In genomic region chr9:122047962-122048625, GRCm38 (mm10) we compare ENCODE assay signal across 8 mouse cellular contexts. TPM values are rescaled to one million over a fixed set of nuclear protein-coding genes. Genes with fewer than 3 reads are reported as not detected.
DNase-seq lines count a peak whose midpoint lies in the region; ATAC-seq lines count a peak whose summit lies in the region.

No protein-coding gene starts in this region.

- intact Hi-C loops in left cerebral cortex, postnatal 25 days (cut with DNase I) = no loop called here

- 61% methylated on average over 8 of the region's 8 CpGs for whole genome bisulfite sequencing in forebrain, embryonic 13.5 days
- WGBS in forebrain, embryonic 10.5 days = 77% methylated on average over 8 of the region's 8 CpGs
- 51% methylated on average over 8 of the region's 8 CpGs for WGBS in midbrain, embryonic 11.5 days
- WGBS in midbrain, embryonic 10.5 days = 67% methylated on average over 8 of the region's 8 CpGs

- no peaks in the 10 kb centered on the region for H3K9me3 ChIP-seq in forebrain, embryonic 13.5 days (replicated peaks)
- H3K9me3 ChIP-seq in forebrain, embryonic 10.5 days = no peaks in the 10 kb centered on the region
- H3K9me3 ChIP-seq in midbrain, embryonic 11.5 days (ENCODE audit: control insufficient read depth, low read length) = no peaks in the 10 kb centered on the region
- no peaks in the 10 kb centered on the region for H3K9me3 ChIP-seq in midbrain, embryonic 10.5 days (replicated peaks)

- H3K9ac ChIP-seq in forebrain, embryonic 13.5 days = no peak overlapping the region
- peak overlapping the region; percentile 9; the same call in 1 of the 2 replicates for H3K9ac ChIP-seq in midbrain, embryonic 11.5 days (ENCODE audit: low read length)

- DNase-seq in forebrain, embryonic 10.5 days (ENCODE audit: extremely low spot score, low spot score) = no peak
- peak; percentile 85 for DNase-seq in midbrain, embryonic 11.5 days (ENCODE audit: low spot score, missing footprints)
- no peak for DNase-seq in midbrain, embryonic 10.5 days (ENCODE audit: low spot score)
- DNase-seq in left cerebral cortex, postnatal 25 days (ENCODE audit: low spot score in 2 of 2) = peak; percentile 22 to 65

- no peak; the same call in 1 of the 2 replicates for ATAC-seq in forebrain, embryonic 13.5 days
- ATAC-seq in midbrain, embryonic 11.5 days (ENCODE audit: low FRiP score) = 0 out of 2 replicates have a peak, but pooled peaks have one; percentile 33
- ATAC-seq in megakaryocyte progenitor cell, adult 5-6 weeks (replicated peaks; ENCODE audit: poor library complexity) = no peak
- no peak for ATAC-seq in monocyte, adult 5-6 weeks (replicated peaks; ENCODE audit: insufficient number of reproducible peaks, low FRiP score, low TSS enrichment, poor library complexity, severe bottlenecking)
- ATAC-seq in megakaryocyte, adult 5-6 weeks (ENCODE audit: poor library complexity, severe bottlenecking) = no peak

- H3K4me1 ChIP-seq in forebrain, embryonic 13.5 days = peaks cover 16% of the 10 kb centered on the region
- peaks cover 18% of the 10 kb centered on the region for H3K4me1 ChIP-seq in forebrain, embryonic 10.5 days
- H3K4me1 ChIP-seq in midbrain, embryonic 11.5 days (ENCODE audit: control insufficient read depth, insufficient read depth, low read length) = peaks cover 5% of the 10 kb centered on the region; the same call in 1 of the 2 replicates
- H3K4me1 ChIP-seq in midbrain, embryonic 10.5 days = peaks cover 26% of the 10 kb centered on the region

- H3K4me3 ChIP-seq in forebrain, embryonic 13.5 days = no peak overlapping the region
- H3K4me3 ChIP-seq in forebrain, embryonic 10.5 days = no peak overlapping the region
- no peak overlapping the region for H3K4me3 ChIP-seq in midbrain, embryonic 11.5 days (ENCODE audit: low read depth, low read length)
- no peak overlapping the region for H3K4me3 ChIP-seq in midbrain, embryonic 10.5 days

- H3K27ac ChIP-seq in forebrain, embryonic 13.5 days = peak overlapping the region; percentile 71
- H3K27ac ChIP-seq in forebrain, embryonic 10.5 days = no peak overlapping the region
- peak overlapping the region; percentile 27; the same call in 1 of the 2 replicates for H3K27ac ChIP-seq in midbrain, embryonic 11.5 days (ENCODE audit: low read depth, low read length)
- H3K27ac ChIP-seq in midbrain, embryonic 10.5 days (replicated peaks) = no peak overlapping the region; the same call in 1 of the 2 replicates

- no peaks in the 10 kb centered on the region for H3K27me3 ChIP-seq in forebrain, embryonic 13.5 days
- H3K27me3 ChIP-seq in forebrain, embryonic 10.5 days (ENCODE audit: poor library complexity, severe bottlenecking) = no peaks in the 10 kb centered on the region
- H3K27me3 ChIP-seq in midbrain, embryonic 11.5 days (ENCODE audit: control insufficient read depth, insufficient read depth, low read length) = no peaks in the 10 kb centered on the region
- no peaks in the 10 kb centered on the region for H3K27me3 ChIP-seq in midbrain, embryonic 10.5 days (ENCODE audit: low read depth, poor library complexity, severe bottlenecking)

- no peak overlapping the region for H3K4me2 ChIP-seq in forebrain, embryonic 13.5 days
- H3K4me2 ChIP-seq in midbrain, embryonic 11.5 days = no peak overlapping the region

- no peaks in the 10 kb centered on the region for H3K36me3 ChIP-seq in forebrain, embryonic 13.5 days (ENCODE audit: poor library complexity, severe bottlenecking)
- no peaks in the 10 kb centered on the region for H3K36me3 ChIP-seq in forebrain, embryonic 10.5 days (replicated peaks)
- no peaks in the 10 kb centered on the region for H3K36me3 ChIP-seq in midbrain, embryonic 11.5 days (ENCODE audit: control insufficient read depth, insufficient read depth, low read length)
- H3K36me3 ChIP-seq in midbrain, embryonic 10.5 days = no peaks in the 10 kb centered on the region

RNA-seq across cellular contexts. Expression of gene Pomgnt2, which starts 51.2 kb away (rescaled TPM):
- polyA plus RNA-seq in forebrain, embryonic 13.5 days (2015; fragmentation: Nextera tagmentation; extraction: Ambion mirVana) = 16.7 and 17.3 TPM in 2 replicates
- 12.5 and 13.6 TPM in 2 replicates for polyA plus RNA-seq in forebrain, embryonic 10.5 days (2016; fragmentation: Nextera tagmentation; extraction: Ambion mirVana)
- polyA plus RNA-seq in midbrain, embryonic 11.5 days (2014; fragmentation: Nextera tagmentation; extraction: Ambion mirVana) = 8.9 and 9.7 TPM in 2 replicates
- polyA plus RNA-seq in midbrain, embryonic 10.5 days (2016; fragmentation: Nextera tagmentation; extraction: Ambion mirVana) = 13.1 and 14.6 TPM in 2 replicates
- total RNA-seq in left cerebral cortex, postnatal 25 days (2021) = 10 to 100 TPM; 34.3 to 43.1 TPM
- 3.2 and 4.6 TPM in 2 replicates for total RNA-seq in megakaryocyte progenitor cell, adult 5-6 weeks (2015)
- 4.9 and 6.7 TPM in 2 replicates for total RNA-seq in megakaryocyte progenitor cell, adult 5-6 weeks (2017)
- total RNA-seq in monocyte, adult 5-6 weeks (2017) = not detected in 3 replicates
- 1.4 TPM in 1 of 2 replicates, not detected in the other for total RNA-seq in megakaryocyte, adult 5-6 weeks (2015)
- 0.18 and 1.5 TPM in 2 replicates for total RNA-seq in megakaryocyte, adult 5-6 weeks (2017)

Comparison
In these comparisons a context has a peak if more than half of its experiments do, and no peak if none do; other contexts are left out.
1. H3K27ac ChIP-seq: peak in forebrain, embryonic 13.5 days (single experiment) and midbrain, embryonic 11.5 days (single experiment); none in forebrain, embryonic 10.5 days (single experiment) and midbrain, embryonic 10.5 days (single experiment).
2. DNase-seq: peak in midbrain, embryonic 11.5 days (single experiment) and left cerebral cortex, postnatal 25 days (2 of 2); none in forebrain, embryonic 10.5 days (single experiment) and midbrain, embryonic 10.5 days (single experiment).
3. RNA of gene Pomgnt2, which starts 51.2 kb away (total RNA-seq): 34.3 to 43.1 TPM in left cerebral cortex, postnatal 25 days; 3.2 to 6.7 TPM in megakaryocyte progenitor cell, adult 5-6 weeks, 0.18 to 1.5 TPM in megakaryocyte, adult 5-6 weeks and not detected in monocyte, adult 5-6 weeks; every median in the first group is over 4 times any median in the second.